Mouse (Mus musculus) spleen, adult 2 months (tissue): ENCODE measurements around the gene Gm9913.

Source experiments
- CTCF ChIP-seq: fragments of 200-500 bp; IDR thresholded peaks from 2 replicates; pipeline ENCODE4 v1.5.1; 2011; ENCODE audit warnings: mild to moderate bottlenecking, inconsistent platforms; ENCODE audit not compliant: insufficient read depth, insufficient read length, insufficient replicate concordance; ENCODE audit errors: extremely low read depth
- POLR2A ChIP-seq: fragments of 200-500 bp; IDR thresholded peaks from 2 replicates; pipeline ENCODE4 v1.6.1; 2011; ENCODE audit warnings: low read depth, low read length, inconsistent platforms

- no peak for TF ChIP-seq CTCF
- no peak for TF ChIP-seq POLR2A
These were observed 20.7 kb upstream of the Gm9913 start for GRCm38 (mm10) chr2:125484164-125484563.
